Mouse (Mus musculus): ENCODE results near the gene Myo15b. TPM values are rescaled to one million over a fixed set of nuclear protein-coding genes. Genes with fewer than 3 reads are reported as not detected.

Myo15b gene
- polyA plus RNA-seq, 1 experiment: not detected

DNA sequence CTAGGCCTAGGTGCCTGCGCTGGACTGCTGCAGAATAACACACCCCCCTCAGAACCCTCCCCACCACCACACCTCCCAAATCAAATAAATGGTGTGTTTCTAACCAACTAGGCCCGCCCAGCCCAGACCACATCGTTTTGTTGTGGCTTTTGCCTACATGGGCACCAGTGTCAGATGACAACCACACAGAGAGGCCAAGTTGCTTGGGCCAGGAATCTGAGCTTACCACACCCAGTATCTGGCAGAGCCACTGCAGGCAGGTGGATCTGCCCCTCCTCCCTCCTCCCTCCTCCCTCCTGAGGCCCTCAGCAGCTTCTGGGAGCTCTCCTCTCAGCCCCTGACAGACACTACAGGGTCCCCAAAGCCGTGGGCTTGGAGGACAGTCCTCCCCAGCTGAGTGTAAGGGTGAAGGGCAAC is 19.3 kb upstream of the Myo15b start:
- H3K79me2 ChIP-seq (ENCODE audit: control insufficient read depth, insufficient read depth): no peaks in the 10 kb centered on the region
- no peak overlapping the region for H3K4me3 ChIP-seq (ENCODE audit: insufficient read depth, poor library complexity, severe bottlenecking)
- H3K36me3 ChIP-seq (ENCODE audit: control insufficient read depth, insufficient read depth): no peaks in the 10 kb centered on the region
- peaks cover 73% of the 10 kb centered on the region for H3K27me3 ChIP-seq (ENCODE audit: control insufficient read depth, insufficient read depth, insufficient read length)
- TF ChIP-seq MYOD1 (IDR thresholded peaks at IDR 0.05; ENCODE audit: control insufficient read depth, insufficient read length, low read depth) (peak; percentile 32), MYOG (IDR thresholded peaks at IDR 0.05; ENCODE audit: control insufficient read depth, extremely low read depth, insufficient read length) (no peak)
- H3K79me3 ChIP-seq (ENCODE audit: low read depth): no peaks in the 10 kb centered on the region
- no peak overlapping the region for H3ac ChIP-seq (ENCODE audit: control insufficient read depth, insufficient read length, low read depth)

GRCm38 (mm10) chr11:115839732-115840131 is 18.5 kb upstream of the Myo15b start:
- Histone ChIP-seq H3K79me2 (ENCODE audit: control insufficient read depth, insufficient read depth) (no peaks in the 10 kb centered on the region), H3K27me3 (ENCODE audit: control insufficient read depth, insufficient read depth, insufficient read length) (peaks cover 72% of the 10 kb centered on the region), H3K79me3 (ENCODE audit: low read depth) (no peaks in the 10 kb centered on the region), H3K4me3 (ENCODE audit: insufficient read depth, poor library complexity, severe bottlenecking) (no peak overlapping the region), H3K36me3 (ENCODE audit: control insufficient read depth, insufficient read depth) (no peaks in the 10 kb centered on the region), H3ac (ENCODE audit: control insufficient read depth, insufficient read length, low read depth) (no peak overlapping the region)
- TF ChIP-seq MAX (IDR thresholded peaks at IDR 0.05) (no peak), USF1 (IDR thresholded peaks at IDR 0.05; ENCODE audit: low read depth) (no peak), FOSL1 (IDR thresholded peaks at IDR 0.05; ENCODE audit: insufficient read depth, low read length, poor library complexity, severe bottlenecking) (no peak), MYOD1 (IDR thresholded peaks at IDR 0.05; ENCODE audit: control insufficient read depth, insufficient read length, low read depth) (no peak), MYOG (IDR thresholded peaks at IDR 0.05; ENCODE audit: control insufficient read depth, extremely low read depth, insufficient read length) (no peak), CEBPB (IDR thresholded peaks at IDR 0.05; ENCODE audit: low read depth) (no peak), CTCF (IDR thresholded peaks at IDR 0.05; ENCODE audit: control insufficient read depth, insufficient read depth, insufficient read length) (no peak)

DNA sequence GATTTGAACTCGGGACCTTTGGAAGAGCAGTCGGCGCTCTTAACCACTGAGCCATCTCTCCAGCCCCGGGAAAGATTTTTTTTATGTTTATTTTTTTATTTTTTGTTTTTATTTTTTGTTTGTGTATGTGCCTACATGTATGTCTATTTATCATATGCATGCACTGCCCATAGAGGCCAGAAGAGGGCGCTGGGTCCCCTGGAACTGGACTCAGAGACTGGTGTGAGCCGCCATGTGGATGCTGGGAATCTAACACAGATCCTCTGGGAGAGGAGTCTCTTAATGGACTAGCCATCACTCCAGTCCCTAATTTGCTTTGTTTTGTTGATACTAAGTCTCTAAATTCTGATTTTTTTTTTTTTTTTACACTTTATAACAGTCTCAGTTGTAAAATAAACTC is 17.2 kb upstream of the Myo15b start:
- no peaks in the 10 kb centered on the region for H3K79me3 ChIP-seq (ENCODE audit: low read depth)
- H3K79me2 ChIP-seq (ENCODE audit: control insufficient read depth, insufficient read depth): no peaks in the 10 kb centered on the region
- H3K4me3 ChIP-seq (ENCODE audit: insufficient read depth, poor library complexity, severe bottlenecking): no peak overlapping the region
- no peak overlapping the region for H3ac ChIP-seq (ENCODE audit: control insufficient read depth, insufficient read length, low read depth)
- no peak for TF ChIP-seq MAX (IDR thresholded peaks at IDR 0.05)
- no peak for TF ChIP-seq MYOG (IDR thresholded peaks at IDR 0.05; ENCODE audit: control insufficient read depth, extremely low read depth, insufficient read length)
- TF ChIP-seq USF1 (IDR thresholded peaks at IDR 0.05; ENCODE audit: low read depth): no peak
- no peak for TF ChIP-seq FOSL1 (IDR thresholded peaks at IDR 0.05; ENCODE audit: insufficient read depth, low read length, poor library complexity, severe bottlenecking)
- no peak for TF ChIP-seq CTCF (IDR thresholded peaks at IDR 0.05; ENCODE audit: control insufficient read depth, insufficient read depth, insufficient read length)
- TF ChIP-seq CEBPB (IDR thresholded peaks at IDR 0.05; ENCODE audit: low read depth): no peak
- no peak for TF ChIP-seq MYOD1 (IDR thresholded peaks at IDR 0.05; ENCODE audit: control insufficient read depth, insufficient read length, low read depth)
- peaks cover 67% of the 10 kb centered on the region for H3K27me3 ChIP-seq (ENCODE audit: control insufficient read depth, insufficient read depth, insufficient read length)
- H3K36me3 ChIP-seq (ENCODE audit: control insufficient read depth, insufficient read depth): no peaks in the 10 kb centered on the region

DNA sequence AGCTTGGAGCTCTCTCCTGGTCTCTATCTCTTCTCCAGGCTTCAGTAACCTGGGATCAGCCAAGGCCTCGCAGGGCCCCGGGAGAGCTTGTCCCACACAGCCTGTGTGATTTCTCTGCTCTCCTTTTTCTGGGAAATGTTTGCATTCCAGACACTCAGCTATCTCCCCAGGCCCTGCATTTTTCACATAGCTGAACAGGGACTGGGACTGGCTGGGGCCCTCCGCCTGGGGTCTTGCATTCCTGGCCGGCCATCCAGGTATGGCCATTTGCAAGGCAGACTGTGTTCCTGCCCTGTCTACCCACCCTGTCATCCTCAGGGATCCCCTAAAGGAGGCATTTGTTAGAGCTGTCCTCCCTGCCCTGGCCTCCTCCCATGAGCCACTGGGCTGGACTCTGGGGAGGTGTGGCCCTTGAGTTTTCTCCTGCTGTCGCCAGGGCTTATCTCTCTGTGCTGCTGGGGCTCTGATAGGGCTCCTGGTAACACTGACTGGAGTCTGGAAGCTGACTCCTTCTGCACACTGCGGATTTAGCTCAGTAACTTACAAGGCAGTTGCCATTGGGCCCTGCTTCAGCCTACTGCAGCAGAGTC is 16.1 kb upstream of the Myo15b start:
- H3K79me3 ChIP-seq (ENCODE audit: low read depth): no peaks in the 10 kb centered on the region
- no peak overlapping the region for H3K4me3 ChIP-seq (ENCODE audit: insufficient read depth, poor library complexity, severe bottlenecking)
- H3K27me3 ChIP-seq (ENCODE audit: control insufficient read depth, insufficient read depth, insufficient read length): peaks cover 57% of the 10 kb centered on the region
- H3ac ChIP-seq (ENCODE audit: control insufficient read depth, insufficient read length, low read depth): no peak overlapping the region
- no peaks in the 10 kb centered on the region for H3K36me3 ChIP-seq (ENCODE audit: control insufficient read depth, insufficient read depth)
- TF ChIP-seq CEBPB (IDR thresholded peaks at IDR 0.05; ENCODE audit: low read depth) (no peak), CTCF (IDR thresholded peaks at IDR 0.05; ENCODE audit: control insufficient read depth, insufficient read depth, insufficient read length) (no peak), FOSL1 (IDR thresholded peaks at IDR 0.05; ENCODE audit: insufficient read depth, low read length, poor library complexity, severe bottlenecking) (no peak), MYOG (IDR thresholded peaks at IDR 0.05; ENCODE audit: control insufficient read depth, extremely low read depth, insufficient read length) (no peak), MYOD1 (IDR thresholded peaks at IDR 0.05; ENCODE audit: control insufficient read depth, insufficient read length, low read depth) (no peak), USF1 (IDR thresholded peaks at IDR 0.05; ENCODE audit: low read depth) (no peak), MAX (IDR thresholded peaks at IDR 0.05) (no peak)
- no peaks in the 10 kb centered on the region for H3K79me2 ChIP-seq (ENCODE audit: control insufficient read depth, insufficient read depth)

- Histone ChIP-seq H3K4me3 (ENCODE audit: insufficient read depth, poor library complexity, severe bottlenecking) (no peak overlapping the region), H3K79me3 (ENCODE audit: low read depth) (no peaks in the 10 kb centered on the region), H3K36me3 (ENCODE audit: control insufficient read depth, insufficient read depth) (no peaks in the 10 kb centered on the region), H3ac (ENCODE audit: control insufficient read depth, insufficient read length, low read depth) (no peak overlapping the region), H3K79me2 (ENCODE audit: control insufficient read depth, insufficient read depth) (no peaks in the 10 kb centered on the region), H3K27me3 (ENCODE audit: control insufficient read depth, insufficient read depth, insufficient read length) (peaks cover 53% of the 10 kb centered on the region)
- TF ChIP-seq USF1 (IDR thresholded peaks at IDR 0.05; ENCODE audit: low read depth) (no peak), CEBPB (IDR thresholded peaks at IDR 0.05; ENCODE audit: low read depth) (no peak), FOSL1 (IDR thresholded peaks at IDR 0.05; ENCODE audit: insufficient read depth, low read length, poor library complexity, severe bottlenecking) (no peak), CTCF (IDR thresholded peaks at IDR 0.05; ENCODE audit: control insufficient read depth, insufficient read depth, insufficient read length) (no peak), MYOG (IDR thresholded peaks at IDR 0.05; ENCODE audit: control insufficient read depth, extremely low read depth, insufficient read length) (no peak), MAX (IDR thresholded peaks at IDR 0.05) (no peak), MYOD1 (IDR thresholded peaks at IDR 0.05; ENCODE audit: control insufficient read depth, insufficient read length, low read depth) (no peak)
These were observed 14.9 kb upstream of the Myo15b start for GRCm38 (mm10) chr11:115843141-115843890.

Measured in C2C12 (cell line).